Mouse (Mus musculus) heart, postnatal 0 days (tissue): ENCODE data around the gene Tradd.

Experiments
- CTCF ChIP-seq: IDR thresholded peaks from 2 replicates; pipeline ENCODE4 v1.5.1; 2016; ENCODE audit warnings: antibody characterized with exemption, control low read depth, low read depth
- EP300 ChIP-seq: IDR thresholded peaks from 2 replicates; pipeline ENCODE4 v1.6.1; 2016; ENCODE audit warnings: antibody characterized with exemption, low read depth

GRCm38 (mm10) chr8:105285514-105285913, 21.1 kb upstream of the Tradd start:
- TF ChIP-seq CTCF (no peak), EP300 (no peak)
